Mouse (Mus musculus) layer of hippocampus, adult 2 months (tissue): ENCODE measurements around the gene Slc23a4. TPM values are rescaled to one million over a fixed set of nuclear protein-coding genes. Genes with fewer than 3 reads are reported as not detected.

ENCODE experiments used
- DNase-seq, 2 experiments: peaks; one replicate each; pipeline ENCODE4 v3.0.0; 2022; ENCODE audit warnings: low spot score in 2 of 2
- H3K27ac ChIP-seq: fragments of 200-600 bp; 2 replicates; pipeline ENCODE4 v1.8.1; 2022
- H3K4me3 ChIP-seq: fragments of 200-600 bp; 2 replicates; pipeline ENCODE4 v1.8.1; 2022; ENCODE audit warnings: mild to moderate bottlenecking
- CTCF ChIP-seq: fragments of 200-600 bp; conservative IDR thresholded peaks from 2 replicates; pipeline ENCODE4 v1.8.1; 2022; ENCODE audit warnings: antibody characterized with exemption, mild to moderate bottlenecking, moderate library complexity
- total RNA-seq, 2 experiments: library from RNA; stranded (reverse); gene quantifications; 2 replicates each; pipeline ENCODE4 v1.2.3; 2021

Slc23a4 gene
- total RNA-seq, 2 experiments from 2014 or later, result 0.88 to 1.2 TPM

GRCm38 (mm10) chr6:34948461-34948860 is 39.7 kb downstream of the Slc23a4 start:
- H3K4me3 ChIP-seq, result peak overlapping the region; percentile 41

GRCm38 (mm10) chr6:34946486-34947079 is 41.6 kb downstream of the Slc23a4 start:
- no peak overlapping the region for H3K4me3 ChIP-seq
- no peak for TF ChIP-seq CTCF
- DNase-seq, result no peak
- H3K27ac ChIP-seq, result no peak overlapping the region

More at GRCm38 (mm10) chr6:34948461-34948860, 39.7 kb downstream of the Slc23a4 start:
- no peak for TF ChIP-seq CTCF
- no peak for DNase-seq
- H3K27ac ChIP-seq, result no peak overlapping the region

GRCm38 (mm10) chr6:34943499-34943898 is 44.7 kb downstream of the Slc23a4 start:
- H3K4me3 ChIP-seq, result no peak overlapping the region
- H3K27ac ChIP-seq, result no peak overlapping the region
- DNase-seq, result no peak
- no peak for TF ChIP-seq CTCF

- no peak overlapping the region for H3K4me3 ChIP-seq
- TF ChIP-seq CTCF, result no peak
- no peak for DNase-seq
- no peak overlapping the region for H3K27ac ChIP-seq
These were observed 45.8 kb downstream of the Slc23a4 start for GRCm38 (mm10) chr6:34942446-34942845.

GRCm38 (mm10) chr6:34941496-34941895 is 46.7 kb downstream of the Slc23a4 start:
- Histone ChIP-seq H3K4me3 (no peak overlapping the region), H3K27ac (no peak overlapping the region)
- DNase-seq, result no peak
- no peak for TF ChIP-seq CTCF

- H3K27ac ChIP-seq, result no peak overlapping the region
- no peak for TF ChIP-seq CTCF
- H3K4me3 ChIP-seq, result no peak overlapping the region
- no peak for DNase-seq
These were observed 48.8 kb downstream of the Slc23a4 start for GRCm38 (mm10) chr6:34939451-34939850.

GRCm38 (mm10) chr6:34938929-34939325 is 49.3 kb downstream of the Slc23a4 start:
- no peak for DNase-seq
- H3K27ac ChIP-seq, result no peak overlapping the region
- no peak for TF ChIP-seq CTCF
- no peak overlapping the region for H3K4me3 ChIP-seq

- Histone ChIP-seq H3K27ac (no peak overlapping the region), H3K4me3 (no peak overlapping the region)
- no peak for DNase-seq
- no peak for TF ChIP-seq CTCF
These were observed 49.8 kb downstream of the Slc23a4 start for GRCm38 (mm10) chr6:34938280-34938928.

GRCm38 (mm10) chr6:34936743-34937142 is 51.5 kb downstream of the Slc23a4 start:
- peak; percentile 46 for TF ChIP-seq CTCF
- H3K4me3 ChIP-seq, result no peak overlapping the region
- H3K27ac ChIP-seq, result no peak overlapping the region
- no peak for DNase-seq

GRCm38 (mm10) chr6:34932633-34933032 is 55.6 kb downstream of the Slc23a4 start:
- no peak for TF ChIP-seq CTCF

GRCm38 (mm10) chr6:34927594-34927993 is 60.6 kb downstream of the Slc23a4 start:
- no peak for DNase-seq
- no peak for TF ChIP-seq CTCF
- H3K27ac ChIP-seq, result no peak overlapping the region
- no peak overlapping the region for H3K4me3 ChIP-seq

More at GRCm38 (mm10) chr6:34932633-34933032, 55.6 kb downstream of the Slc23a4 start:
- Histone ChIP-seq H3K27ac (no peak overlapping the region), H3K4me3 (no peak overlapping the region)
- DNase-seq, result no peak

GRCm38 (mm10) chr6:34927156-34927555 is 61.0 kb downstream of the Slc23a4 start:
- peak; percentile 52 to 83 for DNase-seq
- Histone ChIP-seq H3K4me3 (no peak overlapping the region), H3K27ac (no peak overlapping the region)
- TF ChIP-seq CTCF, result peak; percentile 97

GRCm38 (mm10) chr6:34921941-34922340 is 66.3 kb downstream of the Slc23a4 start:
- no peak overlapping the region for H3K27ac ChIP-seq
- DNase-seq, result no peak
- no peak overlapping the region for H3K4me3 ChIP-seq
- peak; percentile 68 for TF ChIP-seq CTCF

- Histone ChIP-seq H3K27ac (no peak overlapping the region), H3K4me3 (no peak overlapping the region)
- TF ChIP-seq CTCF, result no peak
- DNase-seq, result no peak
These were observed 67.6 kb downstream of the Slc23a4 start for GRCm38 (mm10) chr6:34920631-34921030.
